Mouse (Mus musculus) thymus, adult 2 months (tissue): ENCODE measurements at regions not wholly inside any gene's neighbourhood (a gene's known extent, or its start where the extent isn't known, plus 50 kb on each side); places are given as distances from the start of the nearest gene placed in this dataset.

Source experiments
- CTCF ChIP-seq: fragments of 200-500 bp; IDR thresholded peaks from 2 replicates; pipeline ENCODE4 v1.5.1; 2012; ENCODE audit warnings: mild to moderate bottlenecking, control low read depth, low read length, moderate library complexity, borderline replicate concordance; ENCODE audit not compliant: control insufficient read depth, poor library complexity, insufficient read depth; ENCODE audit errors: extremely low read depth
- POLR2A ChIP-seq: fragments of 200-500 bp; IDR thresholded peaks from 2 replicates; pipeline ENCODE4 v1.6.1; 2012; ENCODE audit warnings: mild to moderate bottlenecking, low read length, control low read depth, moderate library complexity; ENCODE audit not compliant: control insufficient read depth, poor library complexity, insufficient read depth; ENCODE audit errors: extremely low read depth

DNA sequence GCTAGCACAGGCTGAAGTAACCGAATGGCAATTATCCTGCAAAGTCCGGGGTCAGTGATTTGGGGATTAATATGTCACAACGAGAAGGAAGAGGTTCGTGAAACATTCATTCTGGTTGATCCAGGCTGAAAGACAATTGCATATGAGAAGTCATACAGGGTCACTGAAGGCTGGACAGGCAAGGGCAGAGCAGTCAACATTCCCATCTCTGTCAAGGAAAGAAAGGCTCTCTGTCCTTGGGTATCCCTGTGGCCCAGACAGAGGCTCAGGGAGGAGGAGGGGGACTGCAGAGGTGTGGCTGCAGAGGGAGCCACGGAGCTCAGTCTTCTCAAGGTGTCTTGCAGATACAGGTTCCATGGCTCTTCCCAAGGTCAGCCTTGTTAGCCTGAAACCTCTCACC lies 68.4 kb upstream of the Irf2bp2 start:
- TF ChIP-seq CTCF (no peak), POLR2A (no peak)
